Mouse (Mus musculus) heart, postnatal 36 days (tissue): ENCODE data around the gene Sorbs1. TPM values are rescaled to one million over a fixed set of nuclear protein-coding genes. Genes with fewer than 3 reads are reported as not detected.

ENCODE experiments used
- DNase-seq, 2 experiments: peaks; one replicate each; pipeline ENCODE4 v3.0.0; 2021 to 2022
- intact Hi-C: fragments of 180-260 bp; cut with DNase I; formaldehyde crosslinking; loops from one replicate; pipeline ENCODE4 v1.15.1; 2025
- total RNA-seq, 2 experiments: library from RNA; stranded (reverse); gene quantifications; 2 replicates each; pipeline ENCODE4 v1.2.3; 2021

Sorbs1 gene
- total RNA-seq, 2 experiments from 2014 or later = 766 to 844 TPM

- intact Hi-C loops = no loop called here
- no peak for DNase-seq
Measured at GRCm38 (mm10) chr19:40488853-40489454, 24.6 kb downstream of the Sorbs1 start.

- DNase-seq = peak; percentile 69 to 72
- intact Hi-C loops = no loop called here
Measured at GRCm38 (mm10) chr19:40487561-40487960, 26.0 kb downstream of the Sorbs1 start.

GRCm38 (mm10) chr19:40481115-40481514 lies 32.5 kb downstream of the Sorbs1 start:
- intact Hi-C loops = no loop called here

GRCm38 (mm10) chr19:40478161-40478575 lies 35.4 kb downstream of the Sorbs1 start:
- no peak for DNase-seq
- intact Hi-C loops = loop anchor here (5.0 kb wide), 1 partner anchor 34 kb away; the partner anchor contains the start of gene Sorbs1

More at GRCm38 (mm10) chr19:40481115-40481514, 32.5 kb downstream of the Sorbs1 start:
- DNase-seq = no peak

- intact Hi-C loops = loop anchor here (5.0 kb wide), 1 partner anchor 35 kb away; the partner anchor contains the start of gene Sorbs1
- peak; percentile 59 to 61 for DNase-seq
Measured at GRCm38 (mm10) chr19:40477445-40477941, 36.1 kb downstream of the Sorbs1 start.

- DNase-seq = no peak
- intact Hi-C loops = loop anchor here (5.0 kb wide), 1 partner anchor 36 kb away; the partner anchor contains the start of gene Sorbs1
Measured at GRCm38 (mm10) chr19:40476491-40476890, 37.1 kb downstream of the Sorbs1 start.

GRCm38 (mm10) chr19:40471526-40472245 lies 41.9 kb downstream of the Sorbs1 start:
- intact Hi-C loops = no loop called here
- DNase-seq = no peak

- intact Hi-C loops = no loop called here
- DNase-seq = no peak
Measured at GRCm38 (mm10) chr19:40469792-40470191, 43.8 kb downstream of the Sorbs1 start.

GRCm38 (mm10) chr19:40468308-40468707 lies 45.3 kb downstream of the Sorbs1 start:
- no peak for DNase-seq
- intact Hi-C loops = no loop called here

GRCm38 (mm10) chr19:40467810-40468209 lies 45.8 kb downstream of the Sorbs1 start:
- intact Hi-C loops = no loop called here
- peak in 1 of 2 experiments; percentile 46 for DNase-seq

GRCm38 (mm10) chr19:40465339-40465738 lies 48.2 kb downstream of the Sorbs1 start:
- no peak for DNase-seq
- intact Hi-C loops = loop anchor here (2.0 kb wide), 1 partner anchor 17 kb away; no protein-coding TSS in a partner anchor

- intact Hi-C loops = loop anchor here (2.0 kb wide), 1 partner anchor 16 kb away; no protein-coding TSS in a partner anchor
- no peak for DNase-seq
Measured at GRCm38 (mm10) chr19:40464408-40464807, 49.2 kb downstream of the Sorbs1 start.

- intact Hi-C loops = no loop called here
- no peak for DNase-seq
Measured at GRCm38 (mm10) chr19:40462892-40463291, 50.7 kb downstream of the Sorbs1 start.

- intact Hi-C loops = no loop called here
- no peak for DNase-seq
Measured at GRCm38 (mm10) chr19:40462481-40462880, 51.1 kb downstream of the Sorbs1 start.

- DNase-seq = no peak
- intact Hi-C loops = no loop called here
Measured at GRCm38 (mm10) chr19:40461662-40462061, 51.9 kb downstream of the Sorbs1 start.

- intact Hi-C loops = no loop called here
- DNase-seq = no peak
Measured at GRCm38 (mm10) chr19:40460854-40461490, 52.6 kb downstream of the Sorbs1 start.

- no peak for DNase-seq
- intact Hi-C loops = no loop called here
Measured at GRCm38 (mm10) chr19:40459338-40459737, 54.2 kb downstream of the Sorbs1 start.

- intact Hi-C loops = no loop called here
- DNase-seq = no peak
Measured at GRCm38 (mm10) chr19:40458806-40459205, 54.8 kb downstream of the Sorbs1 start.

- intact Hi-C loops = no loop called here
- no peak for DNase-seq
Measured at GRCm38 (mm10) chr19:40455248-40455647, 58.3 kb downstream of the Sorbs1 start.

- intact Hi-C loops = no loop called here
- no peak for DNase-seq
Measured at GRCm38 (mm10) chr19:40454096-40454495, 59.5 kb downstream of the Sorbs1 start.

- DNase-seq = no peak
- intact Hi-C loops = no loop called here
Measured at GRCm38 (mm10) chr19:40452201-40452600, 61.4 kb downstream of the Sorbs1 start.
